Mouse (Mus musculus) brown adipose tissue, adult 24 weeks (tissue): ENCODE measurements around the gene Zfp217. TPM values are rescaled to one million over a fixed set of nuclear protein-coding genes. Genes with fewer than 3 reads are reported as not detected.

Source experiments
- H3K27ac ChIP-seq: fragments of 200-500 bp; replicated peaks from 2 replicates; pipeline ENCODE4 v1.5.1; 2012; ENCODE audit warnings: low read depth, mild to moderate bottlenecking, low read length
- H3K4me1 ChIP-seq: fragments of 200-500 bp; 2 replicates; pipeline ENCODE4 v1.6.1; 2012; ENCODE audit warnings: low read length, mixed read lengths; ENCODE audit not compliant: control insufficient read depth, insufficient read depth, insufficient read length
- H3K4me3 ChIP-seq: fragments of 200-500 bp; 2 replicates; pipeline ENCODE4 v1.5.1; 2012; ENCODE audit warnings: low read depth, mild to moderate bottlenecking, low read length, moderate library complexity; ENCODE audit not compliant: insufficient read depth
- polyA plus RNA-seq: library from polyadenylated mRNA; stranded (reverse); fragments of >200 nt; gene quantifications from 2 replicates; pipeline ENCODE4 v1.2.4, GENCODE M21; 2012; ENCODE audit not compliant: missing spikeins, insufficient read depth, insufficient read length

Zfp217 gene
- polyA plus RNA-seq, 1 experiment: 5.3 TPM

GRCm38 (mm10) chr2:170176284-170176926 is 28.5 kb upstream of the Zfp217 start:
- H3K4me3 ChIP-seq: no peak overlapping the region
- H3K27ac ChIP-seq: no peak overlapping the region
- H3K4me1 ChIP-seq: peaks cover 5% of the 10 kb centered on the region; the same call in 1 of the 2 replicates

GRCm38 (mm10) chr2:170175661-170176150 is 27.8 kb upstream of the Zfp217 start:
- Histone ChIP-seq H3K27ac (no peak overlapping the region), H3K4me3 (no peak overlapping the region), H3K4me1 (peaks cover 5% of the 10 kb centered on the region; the same call in 1 of the 2 replicates)

GRCm38 (mm10) chr2:170175190-170175589 is 27.3 kb upstream of the Zfp217 start:
- Histone ChIP-seq H3K4me1 (peaks cover 5% of the 10 kb centered on the region; the same call in 1 of the 2 replicates), H3K4me3 (no peak overlapping the region), H3K27ac (no peak overlapping the region)

GRCm38 (mm10) chr2:170169062-170169461 is 21.2 kb upstream of the Zfp217 start:
- no peak overlapping the region for H3K27ac ChIP-seq
- H3K4me1 ChIP-seq: peaks cover 2% of the 10 kb centered on the region; the same call in 1 of the 2 replicates
- H3K4me3 ChIP-seq: no peak overlapping the region

- Histone ChIP-seq H3K4me1 (no peaks in the 10 kb centered on the region), H3K27ac (no peak overlapping the region), H3K4me3 (no peak overlapping the region)
Observed at GRCm38 (mm10) chr2:170165649-170166048, 17.7 kb upstream of the Zfp217 start.

- H3K27ac ChIP-seq: no peak overlapping the region
- H3K4me1 ChIP-seq: no peaks in the 10 kb centered on the region
- no peak overlapping the region for H3K4me3 ChIP-seq
Observed at GRCm38 (mm10) chr2:170163671-170164462, 16.0 kb upstream of the Zfp217 start.

GRCm38 (mm10) chr2:170159795-170160568 is 12.1 kb upstream of the Zfp217 start:
- H3K27ac ChIP-seq: no peak overlapping the region
- H3K4me1 ChIP-seq: peaks cover 7% of the 10 kb centered on the region; the same call in 1 of the 2 replicates
- no peak overlapping the region; the same call in 1 of the 2 replicates for H3K4me3 ChIP-seq

GRCm38 (mm10) chr2:170158987-170159386 is 11.1 kb upstream of the Zfp217 start:
- no peak overlapping the region for H3K27ac ChIP-seq

GRCm38 (mm10) chr2:170158251-170158650 is 10.3 kb upstream of the Zfp217 start:
- Histone ChIP-seq H3K4me1 (peaks cover 7% of the 10 kb centered on the region; the same call in 1 of the 2 replicates), H3K27ac (no peak overlapping the region), H3K4me3 (no peak overlapping the region)

More at GRCm38 (mm10) chr2:170158987-170159386, 11.1 kb upstream of the Zfp217 start:
- peaks cover 7% of the 10 kb centered on the region; the same call in 1 of the 2 replicates for H3K4me1 ChIP-seq
- no peak overlapping the region for H3K4me3 ChIP-seq

GRCm38 (mm10) chr2:170157280-170158200 is 9.6 kb upstream of the Zfp217 start:
- H3K4me3 ChIP-seq: no peak overlapping the region
- H3K4me1 ChIP-seq: peaks cover 7% of the 10 kb centered on the region; the same call in 1 of the 2 replicates
- no peak overlapping the region for H3K27ac ChIP-seq

- peak overlapping the region; percentile 48 for H3K4me3 ChIP-seq
Observed at GRCm38 (mm10) chr2:170155089-170155740, 7.3 kb upstream of the Zfp217 start.

GRCm38 (mm10) chr2:170154738-170155088 is 6.8 kb upstream of the Zfp217 start:
- Histone ChIP-seq H3K27ac (peak overlapping the region; percentile 84), H3K4me3 (peak overlapping the region; percentile 48), H3K4me1 (peaks cover 7% of the 10 kb centered on the region; the same call in 1 of the 2 replicates)

More at GRCm38 (mm10) chr2:170155089-170155740, 7.3 kb upstream of the Zfp217 start:
- H3K4me1 ChIP-seq: peaks cover 7% of the 10 kb centered on the region; the same call in 1 of the 2 replicates
- H3K27ac ChIP-seq: peak overlapping the region; percentile 84

- no peak overlapping the region for H3K4me3 ChIP-seq
- peaks cover 7% of the 10 kb centered on the region; the same call in 1 of the 2 replicates for H3K4me1 ChIP-seq
- H3K27ac ChIP-seq: peak overlapping the region; percentile 55
Observed at GRCm38 (mm10) chr2:170154301-170154721, 6.4 kb upstream of the Zfp217 start.
